Mouse (Mus musculus): ENCODE data around the gene Aff3.
"Not testable (repeated sequence)": the region's sequence is repeated elsewhere in the genome, so short reads cannot be mapped to it uniquely, and the experiment has no call there.

The Aff3 gene

GRCm38 (mm10) chr1:38439751-38440470, 224.8 kb downstream of the Aff3 start:
- no peak for DNase-seq (ENCODE audit: low read depth, low spot score)

- DNase-seq (ENCODE audit: low read depth, low spot score), result peak; percentile 85
Observed at GRCm38 (mm10) chr1:38438447-38438846, 226.3 kb downstream of the Aff3 start.

GRCm38 (mm10) chr1:38437671-38438070, 227.1 kb downstream of the Aff3 start:
- DNase-seq (ENCODE audit: low read depth, low spot score), result no peak

GRCm38 (mm10) chr1:38436471-38437340, 228.0 kb downstream of the Aff3 start:
- DNase-seq (ENCODE audit: low read depth, low spot score), result no peak

- not testable (repeated sequence) for DNase-seq (ENCODE audit: low read depth, low spot score)
Observed at GRCm38 (mm10) chr1:38430311-38430710, 234.4 kb downstream of the Aff3 start.

GRCm38 (mm10) chr1:38428708-38429683, 235.8 kb downstream of the Aff3 start:
- DNase-seq (ENCODE audit: low read depth, low spot score), result no peak

- no peak for DNase-seq (ENCODE audit: low read depth, low spot score)
Observed at GRCm38 (mm10) chr1:38422921-38423320, 241.8 kb downstream of the Aff3 start.

- DNase-seq (ENCODE audit: low read depth, low spot score), result no peak
Observed at GRCm38 (mm10) chr1:38419331-38419730, 245.4 kb downstream of the Aff3 start.

- no peak for DNase-seq (ENCODE audit: low read depth, low spot score)
Observed at GRCm38 (mm10) chr1:38418181-38419032, 246.3 kb downstream of the Aff3 start.

- no peak for DNase-seq (ENCODE audit: low read depth, low spot score)
Observed at GRCm38 (mm10) chr1:38417196-38417595, 247.6 kb downstream of the Aff3 start.

- no peak for DNase-seq (ENCODE audit: low read depth, low spot score)
Observed at GRCm38 (mm10) chr1:38415511-38415910, 249.2 kb downstream of the Aff3 start.

GRCm38 (mm10) chr1:38411106-38411505, 253.6 kb downstream of the Aff3 start:
- no peak for DNase-seq (ENCODE audit: low read depth, low spot score)

GRCm38 (mm10) chr1:38410457-38410856, 254.3 kb downstream of the Aff3 start:
- DNase-seq (ENCODE audit: low read depth, low spot score), result peak; percentile 67

GRCm38 (mm10) chr1:38408241-38408640, 256.5 kb downstream of the Aff3 start:
- no peak for DNase-seq (ENCODE audit: low read depth, low spot score)

- DNase-seq (ENCODE audit: low read depth, low spot score), result no peak
Observed at GRCm38 (mm10) chr1:38403781-38404180, 261.0 kb downstream of the Aff3 start.

GRCm38 (mm10) chr1:38401856-38402255, 262.9 kb downstream of the Aff3 start:
- DNase-seq (ENCODE audit: low read depth, low spot score), result no peak

GRCm38 (mm10) chr1:38399269-38399668, 265.5 kb downstream of the Aff3 start:
- no peak for DNase-seq (ENCODE audit: low read depth, low spot score)

- DNase-seq (ENCODE audit: low read depth, low spot score), result no peak
Observed at GRCm38 (mm10) chr1:38398566-38398965, 266.2 kb downstream of the Aff3 start.

- DNase-seq (ENCODE audit: low read depth, low spot score), result no peak
Observed at GRCm38 (mm10) chr1:38395194-38395681, 269.5 kb downstream of the Aff3 start.

GRCm38 (mm10) chr1:38394493-38394892, 270.3 kb downstream of the Aff3 start:
- DNase-seq (ENCODE audit: low read depth, low spot score), result no peak

Measured in brain, embryonic 18.5 days (tissue).